In genomic region chr11:85277609-85278008, GRCm38 (mm10) we compare ENCODE assay signal across 32 mouse cellular contexts. TPM values are rescaled to one million over a fixed set of nuclear protein-coding genes. Genes with fewer than 3 reads are reported as not detected.
A peak's percentile ranks its signal among the peaks of the same experiment; 100 is the strongest.
DNase-seq lines count a peak whose midpoint lies in the region; ATAC-seq and TF ChIP-seq lines count a peak whose summit lies in the region.
"Had no signal": no experiment of that assay in that cellular context is flagged by ENCODE, and none has a peak within 500 bp of the region (broad histone marks: within the 10 kb centered on the region; RNA-seq: fewer than 3 reads in every experiment).

No protein-coding gene starts in this region.

- H3K9me3 ChIP-seq in heart, postnatal 0 days (replicated peaks; ENCODE audit: control insufficient read depth, low read length): no peaks in the 10 kb centered on the region
- no peaks in the 10 kb centered on the region for H3K9me3 ChIP-seq in heart, embryonic 12.5 days (replicated peaks)
- no peaks in the 10 kb centered on the region for H3K9me3 ChIP-seq in intestine, embryonic 15.5 days
- H3K9me3 ChIP-seq: embryonic facial prominence, embryonic 12.5 days; heart, embryonic 13.5 days; lung, embryonic 15.5 days; midbrain, embryonic 12.5 days; neural tube, embryonic 12.5 days; stomach, embryonic 15.5 days had no signal

- no peaks in the 10 kb centered on the region for H3K27me3 ChIP-seq in heart, postnatal 0 days (ENCODE audit: control insufficient read depth, insufficient read depth, low read length)
- H3K27me3 ChIP-seq in heart, embryonic 12.5 days (replicated peaks): no peaks in the 10 kb centered on the region
- no peaks in the 10 kb centered on the region for H3K27me3 ChIP-seq in intestine, embryonic 15.5 days (replicated peaks)
- H3K27me3 ChIP-seq: embryonic facial prominence, embryonic 12.5 days; heart, embryonic 13.5 days; limb, embryonic 13.5 days; lung, embryonic 15.5 days; midbrain, embryonic 12.5 days; neural tube, embryonic 12.5 days; stomach, embryonic 15.5 days had no signal

- ATAC-seq in heart, postnatal 0 days (ENCODE audit: insufficient read depth, low read depth): no peak
- no peak for ATAC-seq in heart, embryonic 12.5 days (ENCODE audit: insufficient number of reproducible peaks, low FRiP score)
- ATAC-seq in megakaryocyte progenitor cell, adult 5-6 weeks (replicated peaks; ENCODE audit: poor library complexity): peak; percentile 70
- no peak for ATAC-seq in intestine, embryonic 15.5 days
- ATAC-seq: CD4-positive, CD25-positive, alpha-beta regulatory T cell, adult 4 months; forebrain, embryonic 14.5 days; hindbrain, postnatal 0 days; intestine, embryonic 16.5 days had no signal

- no peak overlapping the region for H3K9ac ChIP-seq in heart, postnatal 0 days (replicated peaks; ENCODE audit: low read depth, low read length)
- no peak overlapping the region for H3K9ac ChIP-seq in heart, embryonic 12.5 days
- no peak overlapping the region for H3K9ac ChIP-seq in intestine, embryonic 15.5 days
- H3K9ac ChIP-seq: embryonic facial prominence, embryonic 12.5 days; heart, embryonic 13.5 days; limb, embryonic 13.5 days; lung, embryonic 15.5 days; midbrain, embryonic 12.5 days; neural tube, embryonic 12.5 days; stomach, embryonic 15.5 days had no signal

- 40% methylated on average over 5 of the region's 5 CpGs for WGBS in heart, postnatal 0 days
- WGBS in heart, embryonic 12.5 days: 41% methylated on average over 5 of the region's 5 CpGs
- 65% methylated on average over 5 of the region's 5 CpGs for WGBS in intestine, embryonic 15.5 days

- no peaks in the 10 kb centered on the region for H3K4me1 ChIP-seq in heart, postnatal 0 days (ENCODE audit: control insufficient read depth, insufficient read depth)
- H3K4me1 ChIP-seq in heart, embryonic 12.5 days (replicated peaks): peaks cover 15% of the 10 kb centered on the region; the same call in 1 of the 2 replicates
- no peaks in the 10 kb centered on the region for H3K4me1 ChIP-seq in intestine, embryonic 15.5 days (replicated peaks)
- H3K4me1 ChIP-seq: lung, embryonic 15.5 days; midbrain, embryonic 12.5 days; neural tube, embryonic 12.5 days; stomach, embryonic 15.5 days had no signal

- no peak for TF ChIP-seq CTCF in heart, postnatal 0 days (IDR thresholded peaks at IDR 0.05; ENCODE audit: low read depth)

- no peak overlapping the region for H3K4me3 ChIP-seq in heart, postnatal 0 days (ENCODE audit: low read depth, low read length)
- H3K4me3 ChIP-seq in heart, embryonic 12.5 days: no peak overlapping the region
- no peak overlapping the region for H3K4me3 ChIP-seq in intestine, embryonic 15.5 days (replicated peaks)
- H3K4me3 ChIP-seq: embryonic facial prominence, embryonic 12.5 days; heart, embryonic 13.5 days; limb, embryonic 13.5 days; lung, embryonic 15.5 days; megakaryocyte, embryonic 14.5 days; midbrain, embryonic 12.5 days; myocyte; neural tube, embryonic 12.5 days; stomach, embryonic 15.5 days had no signal

- H3K27ac ChIP-seq in heart, postnatal 0 days (ENCODE audit: low read depth): peak overlapping the region; percentile 25; the same call in 1 of the 2 replicates
- H3K27ac ChIP-seq in heart, embryonic 12.5 days (ENCODE audit: poor library complexity, severe bottlenecking): no peak overlapping the region
- H3K27ac ChIP-seq in intestine, embryonic 15.5 days: no peak overlapping the region
- H3K27ac ChIP-seq: embryonic facial prominence, embryonic 12.5 days; heart, embryonic 13.5 days; hindbrain, postnatal 0 days; lung, embryonic 15.5 days; midbrain, embryonic 12.5 days; neural tube, embryonic 12.5 days; stomach, embryonic 15.5 days had no signal

- no peak overlapping the region for H3K4me2 ChIP-seq in heart, postnatal 0 days (ENCODE audit: low read depth, low read length)
- no peak overlapping the region for H3K4me2 ChIP-seq in heart, embryonic 12.5 days
- H3K4me2 ChIP-seq in intestine, embryonic 15.5 days (replicated peaks): no peak overlapping the region
- H3K4me2 ChIP-seq: embryonic facial prominence, embryonic 12.5 days; heart, embryonic 13.5 days; limb, embryonic 13.5 days; liver, embryonic 11.5 days; lung, embryonic 15.5 days; midbrain, embryonic 12.5 days; neural tube, embryonic 12.5 days; stomach, embryonic 15.5 days had no signal

- H3K36me3 ChIP-seq in heart, postnatal 0 days (replicated peaks; ENCODE audit: control insufficient read depth, insufficient read depth, low read length): no peaks in the 10 kb centered on the region
- H3K36me3 ChIP-seq in heart, embryonic 12.5 days: no peaks in the 10 kb centered on the region
- no peaks in the 10 kb centered on the region for H3K36me3 ChIP-seq in intestine, embryonic 15.5 days
- H3K36me3 ChIP-seq: embryonic facial prominence, embryonic 12.5 days; heart, embryonic 13.5 days; limb, embryonic 13.5 days; lung, embryonic 15.5 days; midbrain, embryonic 12.5 days; neural tube, embryonic 12.5 days; stomach, embryonic 15.5 days had no signal

- DNase-seq in heart, adult 11 months: peak; percentile 92
- DNase-seq in heart, postnatal 4 days: no peak
- DNase-seq in heart, postnatal 0 days (ENCODE audit: low spot score): peak; percentile 25
- peak; percentile 36 for DNase-seq in forelimb bud, embryonic 11.5 days (ENCODE audit: low read depth, low spot score)
- DNase-seq in right cerebral cortex, adult 18-20 months: no peak
- DNase-seq: adrenal gland, adult 2 months; cerebellum, adult 11 months; cerebellum, adult 9-10 months; cerebellum, postnatal 36 days; embryo, embryonic 11 days; kidney, adult 9 months; kidney, postnatal 10 days; layer of hippocampus, postnatal 36 days; right cerebral cortex, postnatal 14 days; thymus, postnatal 14 days had no signal

- TF ChIP-seq EP300 in heart, postnatal 0 days (IDR thresholded peaks at IDR 0.05; ENCODE audit: low read depth): no peak

RNA-seq across cellular contexts. Expression of gene Ppm1d, which starts 33.4 kb away (rescaled TPM):
- 10 to 100 TPM; 16.2 to 16.8 TPM for total RNA-seq in heart, postnatal 4 days (2021)
- 17.3 and 18.4 TPM in 2 replicates for total RNA-seq in heart, postnatal 0 days (2014; rRNA removed; ENCODE audit: low replicate concordance)
- polyA plus RNA-seq in heart, postnatal 0 days (2015; fragmentation: Nextera tagmentation; extraction: Ambion mirVana): 8.2 and 8.8 TPM in 2 replicates
- 17.7 and 18.5 TPM in 2 replicates for polyA plus RNA-seq in heart, embryonic 12.5 days (2016; fragmentation: Nextera tagmentation; extraction: Ambion mirVana)
- 27.7 and 31.8 TPM in 2 replicates for total RNA-seq in megakaryocyte progenitor cell, adult 5-6 weeks (2015)
- total RNA-seq in megakaryocyte progenitor cell, adult 5-6 weeks (2017): 12.4 and 13.4 TPM in 2 replicates
- 13.2 and 13.8 TPM in 2 replicates for polyA plus RNA-seq in intestine, embryonic 15.5 days (2015; fragmentation: Nextera tagmentation; extraction: Ambion mirVana)

RNA-seq across cellular contexts. Expression of gene Appbp2, which starts 42.7 kb away (rescaled TPM):
- 10 to 100 TPM; 39.2 to 40.0 TPM for total RNA-seq in heart, postnatal 4 days (2021)
- total RNA-seq in heart, postnatal 0 days (2014; rRNA removed; ENCODE audit: low replicate concordance): 36.1 and 38.8 TPM in 2 replicates
- 21.7 and 24.2 TPM in 2 replicates for polyA plus RNA-seq in heart, postnatal 0 days (2015; fragmentation: Nextera tagmentation; extraction: Ambion mirVana)
- 50.3 and 50.7 TPM in 2 replicates for polyA plus RNA-seq in heart, embryonic 12.5 days (2016; fragmentation: Nextera tagmentation; extraction: Ambion mirVana)
- total RNA-seq in megakaryocyte progenitor cell, adult 5-6 weeks (2015): 33.2 and 34.1 TPM in 2 replicates
- total RNA-seq in megakaryocyte progenitor cell, adult 5-6 weeks (2017): 21.3 and 26.2 TPM in 2 replicates
- polyA plus RNA-seq in intestine, embryonic 15.5 days (2015; fragmentation: Nextera tagmentation; extraction: Ambion mirVana): 36.8 and 40.6 TPM in 2 replicates

Comparison
In these comparisons a context has a peak if more than half of its experiments do, and no peak if none do; other contexts are left out.
1. DNase-seq: peak in heart, adult 11 months (single experiment), heart, postnatal 0 days (single experiment) and forelimb bud, embryonic 11.5 days (single experiment); none in heart, postnatal 4 days (single experiment) and right cerebral cortex, adult 18-20 months (single experiment).